Mouse (Mus musculus): ENCODE measurements around the gene Gm29049. TPM values are rescaled to one million over a fixed set of nuclear protein-coding genes. Genes with fewer than 3 reads are reported as not detected.
"Not testable (repeated sequence)": the region's sequence is repeated elsewhere in the genome, so short reads cannot be mapped to it uniquely, and the experiment has no call there.

Gene Gm29049
- not detected in 2 replicates for total RNA-seq (2021)
- long read RNA-seq, experiment 1, result 0 reads
- long read RNA-seq, experiment 2, result 0 reads

DNA sequence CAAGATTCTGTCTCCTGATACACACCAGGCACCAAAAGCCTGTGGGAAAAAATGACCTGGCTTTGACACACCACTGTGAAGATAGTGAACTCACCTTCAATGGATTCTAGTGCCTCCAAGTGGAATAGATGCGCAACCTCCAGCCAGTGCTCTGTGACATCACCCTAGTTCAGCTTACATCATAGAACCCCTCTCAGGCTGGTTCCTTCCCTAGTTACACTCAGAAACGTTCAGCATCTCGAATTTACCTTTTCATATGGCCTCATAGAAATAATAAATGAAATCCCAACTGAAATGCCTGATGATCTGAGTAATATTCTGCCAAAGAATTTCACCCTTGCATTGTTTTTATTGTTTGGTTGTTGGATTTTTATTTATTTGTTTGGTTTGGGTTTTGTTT, at the start of gene Gm29049:
TSS of gene Gm29049 (minus strand) at position 101 of the 400 bp plus-strand sequence.
- DNase-seq, result not testable (repeated sequence)

Other genes with a start within 250 kb of the Gm29049 start
- not detected in 2 replicates for gene Gm20825, start 74.3 kb upstream of the Gm29049 start, total RNA-seq (2021)

All from adrenal gland, postnatal 14 days (tissue).